Mouse (Mus musculus) midbrain, embryonic 12.5 days (tissue): Measurements from ENCODE around the gene Scfd2. TPM values are rescaled to one million over a fixed set of nuclear protein-coding genes. Genes with fewer than 3 reads are reported as not detected.
A peak's percentile ranks its signal among the peaks of the same experiment; 100 is the strongest.

Source experiments
- ATAC-seq: fragments of 200-750 bp; cut with Nextera tagmentation; 2 replicates; pipeline ENCODE4 v1.8.0; 2017; ENCODE audit warnings: low read depth, moderate TSS enrichment, moderate library complexity; ENCODE audit not compliant: low FRiP score
- H3K27ac ChIP-seq: fragments of 300-500 bp; sonication (generic); replicated peaks from 2 replicates; pipeline ENCODE4 v1.5.1; 2016; ENCODE audit warnings: mild to moderate bottlenecking
- H3K27me3 ChIP-seq: fragments of 300-500 bp; sonication (generic); 2 replicates; pipeline ENCODE4 v1.6.1; 2016; ENCODE audit warnings: mild to moderate bottlenecking
- H3K36me3 ChIP-seq: fragments of 300-500 bp; sonication (generic); 2 replicates; pipeline ENCODE4 v1.6.1; 2016
- H3K4me1 ChIP-seq: fragments of 300-500 bp; sonication (generic); 2 replicates; pipeline ENCODE4 v1.6.1; 2016
- H3K4me2 ChIP-seq: fragments of 300-500 bp; sonication (generic); replicated peaks from 2 replicates; pipeline ENCODE4 v1.6.1; 2016; ENCODE audit warnings: mild to moderate bottlenecking, moderate library complexity
- H3K4me3 ChIP-seq: fragments of 300-500 bp; sonication (generic); 2 replicates; pipeline ENCODE4 v1.5.1; 2016; ENCODE audit warnings: mild to moderate bottlenecking
- H3K9ac ChIP-seq: fragments of 300-500 bp; sonication (generic); replicated peaks from 2 replicates; pipeline ENCODE4 v1.6.1; 2016; ENCODE audit warnings: mild to moderate bottlenecking, moderate library complexity
- H3K9me3 ChIP-seq: fragments of 300-500 bp; sonication (generic); 2 replicates; pipeline ENCODE4 v1.6.1; 2016; ENCODE audit warnings: mild to moderate bottlenecking
- whole genome bisulfite sequencing: fragments of 180-500 bp; shearing (Covaris S2); methylation state at CpG from one replicate; pipeline ENCODE4 v1.1.7; 2016; 5-methylcytosine and 5-hydroxymethylcytosine counted together
- polyA plus RNA-seq: library from polyadenylated mRNA; unstranded; fragments of >200 nt; fragmentation: Nextera tagmentation; extraction: Ambion mirVana; gene quantifications from 2 replicates; pipeline ENCODE4 v1.2.1, GENCODE M21; 2016

The Scfd2 gene
- 17.7 and 21.4 TPM in 2 replicates for polyA plus RNA-seq

- ATAC-seq = peak; percentile 78
- peak within 1 kb of the TSS; percentile 73 for H3K4me3 ChIP-seq
- 7% methylated on average over 35 of the region's 35 CpGs for WGBS
- peak within 1 kb of the TSS; percentile 59 for H3K9ac ChIP-seq
- no peaks in the 10 kb centered on the region for H3K27me3 ChIP-seq
- H3K4me2 ChIP-seq = peak within 1 kb of the TSS; percentile 98
- peaks cover 20% of the 10 kb centered on the region for H3K4me1 ChIP-seq
- no peaks in the 10 kb centered on the region for H3K9me3 ChIP-seq
- H3K27ac ChIP-seq = no peak within 1 kb of the TSS
- no peaks in the 10 kb centered on the region for H3K36me3 ChIP-seq
Observed at GRCm38 (mm10) chr5:74531630-74532280, at the start of gene Scfd2. TSS of gene Scfd2 (minus strand) at chr5:74531759.

GRCm38 (mm10) chr5:74571767-74572166, 40.2 kb upstream of the Scfd2 start:
- no peaks in the 10 kb centered on the region for H3K9me3 ChIP-seq
- no peak overlapping the region for H3K27ac ChIP-seq
- WGBS = 92% methylated on average over 6 of the region's 6 CpGs
- H3K4me1 ChIP-seq = no peaks in the 10 kb centered on the region
- no peaks in the 10 kb centered on the region for H3K27me3 ChIP-seq
- peaks cover 26% of the 10 kb centered on the region for H3K36me3 ChIP-seq
- no peak for ATAC-seq
- H3K4me2 ChIP-seq = no peak overlapping the region
- no peak overlapping the region for H3K4me3 ChIP-seq
- no peak overlapping the region for H3K9ac ChIP-seq

GRCm38 (mm10) chr5:74561151-74561550, 29.6 kb upstream of the Scfd2 start:
- Histone ChIP-seq H3K9ac (no peak overlapping the region), H3K27ac (no peak overlapping the region), H3K4me1 (no peaks in the 10 kb centered on the region), H3K4me2 (no peak overlapping the region), H3K9me3 (no peaks in the 10 kb centered on the region), H3K36me3 (peaks cover 54% of the 10 kb centered on the region), H3K4me3 (no peak overlapping the region), H3K27me3 (no peaks in the 10 kb centered on the region)
- no peak for ATAC-seq
- WGBS = 93% methylated on average over 1 of the region's 1 CpGs

GRCm38 (mm10) chr5:74549566-74549965, 18.0 kb upstream of the Scfd2 start:
- no peak overlapping the region for H3K4me2 ChIP-seq
- H3K9ac ChIP-seq = no peak overlapping the region

GRCm38 (mm10) chr5:74545606-74546005, 14.0 kb upstream of the Scfd2 start:
- Histone ChIP-seq H3K36me3 (peaks cover 50% of the 10 kb centered on the region), H3K4me2 (no peak overlapping the region), H3K27me3 (no peaks in the 10 kb centered on the region), H3K27ac (no peak overlapping the region), H3K4me1 (no peaks in the 10 kb centered on the region), H3K4me3 (no peak overlapping the region), H3K9me3 (no peaks in the 10 kb centered on the region), H3K9ac (no peak overlapping the region)
- WGBS = 94% methylated on average over 4 of the region's 4 CpGs
- ATAC-seq = no peak

More at GRCm38 (mm10) chr5:74549566-74549965, 18.0 kb upstream of the Scfd2 start:
- H3K4me3 ChIP-seq = no peak overlapping the region
- H3K9me3 ChIP-seq = no peaks in the 10 kb centered on the region
- no peaks in the 10 kb centered on the region for H3K4me1 ChIP-seq
- H3K36me3 ChIP-seq = peaks cover 45% of the 10 kb centered on the region
- ATAC-seq = no peak
- WGBS = 86% methylated on average over 8 of the region's 8 CpGs
- no peaks in the 10 kb centered on the region for H3K27me3 ChIP-seq
- no peak overlapping the region for H3K27ac ChIP-seq

- Histone ChIP-seq H3K9me3 (no peaks in the 10 kb centered on the region), H3K4me1 (peaks cover 18% of the 10 kb centered on the region), H3K36me3 (peaks cover 9% of the 10 kb centered on the region; the same call in 1 of the 2 replicates), H3K4me2 (peak overlapping the region; percentile 63), H3K4me3 (peak overlapping the region; percentile 73), H3K27me3 (no peaks in the 10 kb centered on the region), H3K27ac (peak overlapping the region; percentile 94), H3K9ac (peak overlapping the region; percentile 87)
- ATAC-seq = no peak
- WGBS = 52% methylated on average over 12 of the region's 12 CpGs
Observed at GRCm38 (mm10) chr5:74536180-74536947, 4.8 kb upstream of the Scfd2 start.

GRCm38 (mm10) chr5:74535240-74536021, 3.9 kb upstream of the Scfd2 start, which contains the start of gene Fip1l1:
TSS of gene Fip1l1 (plus strand) at chr5:74535449.
- peak; percentile 87 for ATAC-seq
- H3K9ac ChIP-seq = peak within 1 kb of the TSS; percentile 87
- H3K27ac ChIP-seq = peak within 1 kb of the TSS; percentile 94

GRCm38 (mm10) chr5:74530785-74531184, 774 bp downstream of the Scfd2 start:
- Histone ChIP-seq H3K27me3 (no peaks in the 10 kb centered on the region), H3K27ac (no peak overlapping the region), H3K4me1 (peaks cover 16% of the 10 kb centered on the region), H3K9me3 (no peaks in the 10 kb centered on the region), H3K9ac (peak overlapping the region; percentile 59), H3K4me3 (peak overlapping the region; percentile 73), H3K4me2 (peak overlapping the region; percentile 98), H3K36me3 (no peaks in the 10 kb centered on the region)
- 28% methylated on average over 16 of the region's 16 CpGs for WGBS
- ATAC-seq = no peak

More at GRCm38 (mm10) chr5:74535240-74536021, 3.9 kb upstream of the Scfd2 start, which contains the start of gene Fip1l1:
- H3K4me3 ChIP-seq = peak within 1 kb of the TSS; percentile 73
- H3K4me2 ChIP-seq = peak within 1 kb of the TSS; percentile 63
- peaks cover 25% of the 10 kb centered on the region for H3K4me1 ChIP-seq
- H3K9me3 ChIP-seq = no peaks in the 10 kb centered on the region
- no peaks in the 10 kb centered on the region for H3K27me3 ChIP-seq
- H3K36me3 ChIP-seq = peaks cover 5% of the 10 kb centered on the region; the same call in 1 of the 2 replicates
- under 1% methylated on average over 66 of the region's 73 CpGs for WGBS

- 76% methylated on average over 5 of the region's 5 CpGs for WGBS
- H3K36me3 ChIP-seq = no peaks in the 10 kb centered on the region
- no peak overlapping the region for H3K4me2 ChIP-seq
- no peak overlapping the region for H3K27ac ChIP-seq
- H3K4me3 ChIP-seq = no peak overlapping the region
- ATAC-seq = no peak
- peaks cover 14% of the 10 kb centered on the region for H3K4me1 ChIP-seq
- H3K9me3 ChIP-seq = no peaks in the 10 kb centered on the region
- H3K27me3 ChIP-seq = no peaks in the 10 kb centered on the region
- H3K9ac ChIP-seq = no peak overlapping the region
Observed at GRCm38 (mm10) chr5:74527025-74527424, 4.5 kb downstream of the Scfd2 start.

- Histone ChIP-seq H3K4me2 (no peak overlapping the region), H3K9me3 (no peaks in the 10 kb centered on the region), H3K4me3 (no peak overlapping the region), H3K27ac (no peak overlapping the region), H3K4me1 (no peaks in the 10 kb centered on the region), H3K27me3 (no peaks in the 10 kb centered on the region), H3K36me3 (no peaks in the 10 kb centered on the region), H3K9ac (no peak overlapping the region)
- ATAC-seq = no peak
Observed at GRCm38 (mm10) chr5:74511686-74512085, 19.9 kb downstream of the Scfd2 start.

- no peak for ATAC-seq
- Histone ChIP-seq H3K27ac (no peak overlapping the region), H3K36me3 (no peaks in the 10 kb centered on the region), H3K4me1 (no peaks in the 10 kb centered on the region), H3K4me2 (no peak overlapping the region), H3K9ac (no peak overlapping the region), H3K27me3 (no peaks in the 10 kb centered on the region), H3K9me3 (no peaks in the 10 kb centered on the region), H3K4me3 (no peak overlapping the region)
- 86% methylated on average over 3 of the region's 3 CpGs for WGBS
Observed at GRCm38 (mm10) chr5:74492705-74493104, 38.9 kb downstream of the Scfd2 start.
